Mouse (Mus musculus) heart, adult 2 months (tissue): ENCODE results near the gene Phf11b. TPM values are rescaled to one million over a fixed set of nuclear protein-coding genes. Genes with fewer than 3 reads are reported as not detected.
"Not testable (repeated sequence)": the region's sequence is repeated elsewhere in the genome, so short reads cannot be mapped to it uniquely, and the experiment has no call there.

ENCODE experiments used
- DNase-seq, 2 experiments: peaks; one replicate each; pipeline ENCODE4 v3.0.0; 2021
- H3K27ac ChIP-seq: fragments of 200-600 bp; 2 replicates; pipeline ENCODE4 v1.8.1; 2022
- H3K27me3 ChIP-seq: fragments of 200-500 bp; 2 replicates; pipeline ENCODE4 v1.6.1; 2012; ENCODE audit warnings: mild to moderate bottlenecking, low read length, inconsistent platforms, mixed read lengths; ENCODE audit not compliant: control insufficient read depth, insufficient read depth
- H3K36me3 ChIP-seq: fragments of 200-500 bp; 2 replicates; pipeline ENCODE4 v1.6.1; 2012; ENCODE audit warnings: low read length, inconsistent platforms; ENCODE audit not compliant: control insufficient read depth, insufficient read depth
- H3K4me1 ChIP-seq: fragments of 200-500 bp; 2 replicates; pipeline ENCODE4 v1.6.1; 2011; ENCODE audit warnings: low read length; ENCODE audit not compliant: control insufficient read depth, insufficient read depth
- H3K4me3 ChIP-seq: fragments of 200-600 bp; 2 replicates; pipeline ENCODE4 v1.8.1; 2022
- H3K79me2 ChIP-seq: fragments of 200-500 bp; replicated peaks from 2 replicates; pipeline ENCODE4 v1.6.1; 2012; ENCODE audit warnings: mild to moderate bottlenecking, inconsistent platforms, low read length, moderate library complexity, mixed read lengths; ENCODE audit not compliant: control insufficient read depth, insufficient read depth
- H3K9ac ChIP-seq: fragments of 200-500 bp; 2 replicates; pipeline ENCODE4 v1.6.1; 2012; ENCODE audit warnings: low read depth, mild to moderate bottlenecking, control low read depth, inconsistent platforms, low read length, mixed read lengths
- CTCF ChIP-seq: fragments of 200-600 bp; IDR thresholded peaks from 2 replicates; pipeline ENCODE4 v1.8.1; 2022; ENCODE audit warnings: antibody characterized with exemption, mild to moderate bottlenecking, moderate library complexity
- EP300 ChIP-seq: fragments of 200-500 bp; IDR thresholded peaks from 2 replicates; pipeline ENCODE4 v1.6.1; 2011; ENCODE audit warnings: low read depth, low read length, control low read depth; ENCODE audit not compliant: insufficient read depth
- POLR2A ChIP-seq: fragments of 200-500 bp; IDR thresholded peaks from 2 replicates; pipeline ENCODE4 v1.6.1; 2011; ENCODE audit warnings: mild to moderate bottlenecking, low read depth, low read length, control low read depth; ENCODE audit not compliant: insufficient read depth
- WGBS: fragments of 180-500 bp; shearing (Covaris S2); methylation state at CpG from one replicate; pipeline ENCODE4 v1.1.7; 2018; 5-methylcytosine and 5-hydroxymethylcytosine counted together
- intact Hi-C: fragments of 180-260 bp; cut with DNase I; formaldehyde crosslinking; loops from one replicate; pipeline ENCODE4 v1.15.1; 2025
- long read RNA-seq: library from polyadenylated mRNA; stranded (forward); transcript quantifications from one replicate; pipeline ENCODE4 v2.0.0, GENCODE M21; 2021
- polyA plus RNA-seq: library from polyadenylated mRNA; depleted of rRNA; stranded (reverse); fragments of >200 nt; gene quantifications from 2 replicates; pipeline ENCODE4 v1.2.3, GENCODE M21; 2012; rRNA removed
- total RNA-seq, 2 experiments: library from RNA; stranded (reverse); gene quantifications; 2 replicates each; pipeline ENCODE4 v1.2.3; 2021

The Phf11b gene
- total RNA-seq (1 to 10 TPM in 1 of 2 experiments, under 1 TPM in 1; 0.73 to 1.0 TPM), polyA plus RNA-seq (0.53 TPM in 2 replicates)
- long read RNA-seq, result 0 reads

DNA sequence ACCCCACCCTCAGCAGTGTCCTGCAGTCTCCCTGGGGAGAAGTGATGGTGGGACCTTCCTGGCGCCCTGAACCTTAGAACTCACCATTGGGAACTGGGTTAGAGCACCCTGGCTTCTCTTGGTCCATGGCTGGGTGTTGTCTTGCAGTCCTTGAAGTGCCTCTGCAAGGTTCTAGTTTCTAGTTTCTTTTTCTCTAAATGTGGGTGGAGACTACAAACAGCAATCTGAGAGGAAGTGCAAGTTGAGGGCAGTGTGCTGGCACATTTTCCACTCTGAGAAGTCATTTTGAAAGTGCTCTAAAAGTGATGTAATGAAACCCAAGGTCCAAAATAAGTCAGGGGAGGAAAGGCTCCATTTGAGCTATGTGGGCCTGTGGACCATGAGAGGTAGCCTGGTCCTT, at the start of gene Phf11b:
TSS of gene Phf11b (minus strand) at position 163 of the 400 bp plus-strand sequence.
- H3K9ac ChIP-seq, H3K4me3 ChIP-seq, H3K79me2 ChIP-seq, H3K27me3 ChIP-seq, H3K27ac ChIP-seq, intact Hi-C loops, H3K4me1 ChIP-seq, H3K36me3 ChIP-seq: not testable (repeated sequence)
- DNase-seq, result peak in 1 of 2 experiments; percentile 35
- 63% methylated on average over 1 of the region's 1 CpGs for WGBS

DNA sequence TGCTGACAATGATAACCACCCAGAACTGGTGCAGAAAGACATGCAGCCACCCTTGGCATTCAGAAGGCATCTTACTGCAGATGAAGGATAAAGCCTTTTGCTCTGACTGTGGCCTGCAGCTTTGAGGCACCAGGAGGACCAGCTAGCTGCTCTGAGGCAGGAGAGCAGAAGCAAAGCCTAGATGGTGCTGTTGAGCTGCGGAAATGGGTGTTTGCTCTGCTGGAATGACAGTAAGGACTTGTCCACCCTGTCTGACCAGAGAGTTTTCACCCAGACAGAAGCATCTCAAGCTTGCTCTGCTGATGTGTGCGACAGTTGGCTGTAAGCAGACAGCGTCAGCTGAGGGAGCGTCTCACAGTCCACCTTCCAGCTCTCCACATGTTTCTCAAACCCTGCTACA, 49.0 kb upstream of the Phf11b start:
- not testable (repeated sequence) for H3K27me3 ChIP-seq, H3K36me3 ChIP-seq, H3K9ac ChIP-seq, H3K79me2 ChIP-seq, H3K4me3 ChIP-seq, H3K4me1 ChIP-seq, H3K27ac ChIP-seq
- 61% methylated on average over 4 of the region's 4 CpGs for WGBS
- peak; percentile 20 to 39 for DNase-seq
- intact Hi-C loops, result loop anchor here (1.0 kb wide), 1 partner anchor 166 kb away; no protein-coding TSS in a partner anchor
- peak; percentile 62 for TF ChIP-seq CTCF

DNA sequence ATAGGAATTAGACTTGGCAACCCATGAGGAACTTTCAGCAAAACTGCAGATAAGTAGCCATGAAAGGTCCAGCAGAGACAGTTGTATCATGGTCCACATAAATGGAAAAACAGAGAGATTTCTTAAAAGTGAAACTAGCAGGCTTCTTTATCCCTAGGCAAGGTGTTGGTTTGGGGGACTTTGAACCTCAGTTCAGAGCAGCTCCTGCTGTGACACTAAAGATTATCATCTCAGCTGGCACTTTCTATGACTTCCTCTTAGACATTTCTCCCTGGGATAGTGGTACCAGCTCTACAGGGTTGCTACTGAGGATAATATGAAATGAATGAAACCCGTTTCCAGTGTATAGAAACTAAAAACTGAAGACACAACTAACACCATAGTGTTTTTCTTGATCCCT, 48.4 kb upstream of the Phf11b start:
- 64% methylated on average over 1 of the region's 1 CpGs for WGBS

DNA sequence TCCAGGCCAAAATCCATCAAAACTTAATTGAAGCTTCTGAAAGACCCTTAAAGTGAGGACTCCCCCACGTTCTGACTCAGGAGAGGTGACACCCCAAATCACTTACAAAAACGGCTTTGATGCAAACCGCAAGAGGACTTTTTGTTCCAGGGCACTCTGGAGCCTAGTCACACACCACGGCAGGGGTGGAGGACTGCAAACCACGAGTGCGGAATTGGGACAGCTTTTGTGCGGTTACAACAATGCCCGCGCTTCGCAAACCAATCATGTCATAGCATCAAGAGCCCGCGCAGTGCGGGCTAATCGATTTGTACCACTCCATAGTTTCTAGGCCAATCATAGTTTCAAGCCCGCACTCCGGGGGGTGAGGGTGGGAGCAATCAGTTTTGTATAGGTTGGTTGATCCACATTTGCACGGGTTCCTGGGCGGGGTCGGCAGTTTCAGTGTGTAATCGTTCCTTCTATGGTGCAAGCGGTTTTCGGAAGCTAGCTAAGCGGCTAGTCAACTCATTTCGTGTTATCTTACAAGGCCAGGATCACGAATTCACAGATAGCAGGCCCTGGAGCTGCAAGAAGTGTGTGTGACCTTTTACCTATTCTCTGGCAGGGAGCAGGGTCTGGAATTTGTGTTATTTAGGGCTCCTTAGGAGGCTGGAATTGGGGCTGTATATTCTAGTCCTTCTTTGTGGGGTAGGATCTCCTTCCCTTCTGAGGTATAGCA, 29.4 kb upstream of the Phf11b start:
- Histone ChIP-seq H3K36me3 (no peaks in the 10 kb centered on the region; the same call in 1 of the 2 replicates), H3K27me3 (no peaks in the 10 kb centered on the region), H3K27ac (no peak overlapping the region), H3K9ac (no peak overlapping the region), H3K4me3 (no peak overlapping the region), H3K79me2 (no peaks in the 10 kb centered on the region), H3K4me1 (peaks cover 4% of the 10 kb centered on the region)
- TF ChIP-seq POLR2A, result no peak
- TF ChIP-seq EP300, result no peak
- no peak for TF ChIP-seq CTCF
- WGBS, result 93% methylated on average over 25 of the region's 25 CpGs
- no peak for DNase-seq
- intact Hi-C loops, result no loop called here

More for the DNA sequence above, 48.4 kb upstream of the Phf11b start:
- Histone ChIP-seq H3K79me2 (no peaks in the 10 kb centered on the region), H3K9ac (no peak overlapping the region), H3K27me3 (no peaks in the 10 kb centered on the region), H3K4me1 (no peaks in the 10 kb centered on the region), H3K36me3 (no peaks in the 10 kb centered on the region), H3K27ac (no peak overlapping the region), H3K4me3 (no peak overlapping the region)
- DNase-seq, result no peak
- TF ChIP-seq CTCF (no peak), POLR2A (no peak), EP300 (no peak)
- intact Hi-C loops, result no loop called here

DNA sequence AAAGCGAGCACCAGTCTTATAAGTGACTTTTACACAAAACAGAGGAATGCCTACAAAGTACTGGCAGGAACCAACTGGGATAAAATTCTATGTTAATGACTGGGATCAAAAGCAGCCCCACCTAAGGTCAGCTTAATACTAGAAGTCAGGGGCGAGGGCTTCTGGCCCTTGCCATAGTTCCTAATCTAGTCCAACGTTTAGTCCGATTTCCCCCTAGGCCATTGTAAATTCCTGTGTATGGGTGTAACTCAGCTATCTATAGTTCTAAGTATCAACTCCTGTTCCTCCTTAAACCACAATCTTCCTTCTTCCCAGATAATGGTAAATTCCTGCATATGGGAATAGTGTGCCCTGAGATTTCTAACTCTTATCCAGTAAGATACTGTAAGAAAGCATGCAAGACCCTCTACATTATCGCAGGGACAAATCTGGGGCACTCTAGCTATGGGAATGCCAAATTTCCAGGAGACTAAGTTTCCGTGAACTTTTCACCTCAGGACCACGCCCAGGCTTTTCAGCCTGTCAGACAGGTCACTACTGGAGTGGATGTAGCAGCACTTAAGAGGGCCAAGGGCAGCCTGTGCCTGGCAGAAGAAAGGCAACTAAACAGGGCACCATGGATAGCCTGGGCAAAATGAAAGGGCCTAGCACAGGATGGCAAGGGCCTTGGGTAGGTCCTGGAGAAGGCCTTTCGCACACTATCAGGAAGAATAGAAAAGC, 25.4 kb upstream of the Phf11b start:
- H3K9ac ChIP-seq, result no peak overlapping the region
- peak overlapping the region; percentile 13; the same call in 1 of the 2 replicates for H3K27ac ChIP-seq
- no peaks in the 10 kb centered on the region for H3K79me2 ChIP-seq
- H3K36me3 ChIP-seq, result peaks cover 4% of the 10 kb centered on the region
- H3K27me3 ChIP-seq, result no peaks in the 10 kb centered on the region
- peaks cover 6% of the 10 kb centered on the region for H3K4me1 ChIP-seq
- TF ChIP-seq CTCF (no peak), POLR2A (no peak), EP300 (no peak)
- no peak for DNase-seq
- 75% methylated on average over 8 of the region's 8 CpGs for WGBS
- no peak overlapping the region for H3K4me3 ChIP-seq
- intact Hi-C loops, result loop anchor here (10.0 kb wide), 1 partner anchor 188 kb away; no protein-coding TSS in a partner anchor

DNA sequence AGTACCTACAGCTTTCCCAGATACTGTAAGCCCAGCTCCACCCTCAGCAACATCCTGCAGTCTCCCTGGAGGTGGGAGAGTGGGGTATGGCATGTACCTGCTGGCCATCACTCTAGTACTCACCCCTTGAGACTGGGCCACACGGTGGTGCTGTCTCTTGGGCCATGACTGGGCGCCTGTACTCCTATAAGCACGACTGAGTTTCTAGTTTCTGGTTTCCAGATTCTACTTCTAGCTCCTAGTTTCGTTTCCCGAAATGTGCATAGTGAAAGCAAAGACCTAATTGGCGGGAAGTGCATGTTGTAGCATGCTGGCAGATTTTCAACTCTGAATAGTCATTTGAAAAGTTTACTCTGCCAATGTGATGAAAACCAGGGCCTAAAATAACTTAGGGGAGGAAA, 24.1 kb upstream of the Phf11b start, which contains the start of gene Phf11d:
TSS of gene Phf11d (minus strand) at position 227 of the 401 bp plus-strand sequence.
- Histone ChIP-seq H3K27ac (peak within 1 kb of the TSS; percentile 93), H3K36me3 (peaks cover 4% of the 10 kb centered on the region), H3K79me2 (no peaks in the 10 kb centered on the region), H3K4me1 (peaks cover 6% of the 10 kb centered on the region), H3K4me3 (peak within 1 kb of the TSS; percentile 59), H3K9ac (peak within 1 kb of the TSS; percentile 77), H3K27me3 (no peaks in the 10 kb centered on the region)
- TF ChIP-seq EP300 (no peak), POLR2A (peak; percentile 68), CTCF (peak; percentile 73)
- DNase-seq, result peak; percentile 77 to 78
- intact Hi-C loops, result loop anchor here (1.0 to 10.0 kb wide), 2 partner anchors 75 to 190 kb away; partner anchors contain the start of genes Cab39l and Setdb2
- WGBS, result 11% methylated on average over 6 of the region's 6 CpGs
